Mouse (Mus musculus) adrenal gland, adult (tissue): ENCODE measurements around the gene Tulp2.
"Not testable (repeated sequence)": the region's sequence is repeated elsewhere in the genome, so short reads cannot be mapped to it uniquely, and the experiment has no call there.

Experiments
- DNase-seq, 2 experiments: peaks; one replicate each; pipeline ENCODE4 v3.0.0; 2022 to 2023; ENCODE audit warnings: low spot score in 1 of 2; ENCODE audit not compliant: inconsistent age in 2 of 2

The Tulp2 gene

DNA sequence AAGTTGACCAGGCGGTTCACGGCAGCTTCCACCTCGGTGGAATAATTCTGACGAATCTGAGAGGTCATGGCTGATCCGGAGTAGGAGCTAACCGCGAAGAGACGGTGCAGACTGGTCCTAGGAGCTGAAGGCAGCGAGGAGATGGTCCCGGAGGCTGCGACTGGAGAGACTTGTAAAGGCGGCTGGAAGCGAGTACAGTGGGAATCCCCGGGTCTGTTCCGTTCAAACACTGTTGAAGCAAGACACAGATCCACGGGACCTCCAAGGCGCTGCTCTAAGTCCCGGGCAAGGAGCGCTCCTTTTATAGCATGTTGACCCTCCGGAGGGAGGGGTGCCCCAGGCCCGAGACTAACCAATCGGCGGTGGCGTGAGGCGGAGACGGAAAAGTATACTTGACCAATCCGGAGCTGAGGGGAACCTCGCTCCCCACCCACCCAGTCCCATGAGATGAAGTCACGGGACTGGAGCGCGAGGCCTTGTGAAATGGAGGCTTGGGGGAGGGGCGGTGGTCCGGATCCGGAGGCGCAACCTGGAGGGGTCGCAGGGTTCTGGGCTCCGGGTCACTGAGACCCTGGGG, 22.0 kb upstream of the Tulp2 start, which contains the start of gene Ftl1:
Ftl1 (minus strand) TSS at position 321 of the 577 bp plus-strand sequence.
- DNase-seq: peak; percentile 98 to 99

DNA sequence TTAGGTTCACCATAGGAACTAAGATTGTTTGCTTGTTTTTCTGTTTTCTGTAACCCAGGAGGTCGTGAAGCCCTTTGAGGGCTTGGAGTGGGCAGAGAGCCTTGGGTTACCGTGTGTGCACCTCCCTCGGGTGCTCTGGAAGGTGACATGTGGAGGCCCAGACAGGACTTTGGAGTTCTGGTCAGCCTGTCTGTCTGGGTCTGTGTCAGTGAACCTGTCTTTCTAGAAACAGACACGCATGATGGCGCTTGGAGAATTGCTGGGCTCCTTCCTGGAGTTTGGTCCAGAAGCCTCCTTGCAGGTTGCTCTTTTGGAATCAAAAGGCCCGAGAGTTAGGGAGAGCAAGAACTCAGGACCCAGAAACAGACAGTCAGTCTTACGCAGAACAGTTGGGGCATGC, 21.3 kb upstream of the Tulp2 start:
- no peak for DNase-seq

DNA sequence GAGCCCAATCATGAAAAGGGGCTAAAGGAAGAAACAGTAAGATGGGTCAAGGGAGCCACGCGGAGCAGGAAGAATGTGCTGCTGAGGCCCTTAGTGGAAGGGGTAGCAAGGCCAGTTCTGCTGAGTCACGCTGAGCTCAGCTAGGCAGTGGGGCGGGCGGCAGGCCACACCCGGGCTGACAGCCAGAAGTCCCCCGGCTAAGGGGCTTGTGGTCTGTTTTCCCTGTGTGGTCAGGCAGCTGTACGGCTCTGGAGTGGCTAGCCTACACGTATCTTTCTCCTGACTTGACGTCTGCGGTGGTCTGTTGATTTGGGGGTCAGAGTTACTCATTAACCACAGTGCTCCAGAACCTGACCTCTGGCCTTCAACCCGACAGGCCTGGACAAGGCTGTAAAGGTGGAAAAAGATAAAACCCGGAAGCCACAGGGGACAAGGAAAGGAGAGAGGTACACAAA, 20.8 kb upstream of the Tulp2 start:
- peak; percentile 89 to 95 for DNase-seq

DNA sequence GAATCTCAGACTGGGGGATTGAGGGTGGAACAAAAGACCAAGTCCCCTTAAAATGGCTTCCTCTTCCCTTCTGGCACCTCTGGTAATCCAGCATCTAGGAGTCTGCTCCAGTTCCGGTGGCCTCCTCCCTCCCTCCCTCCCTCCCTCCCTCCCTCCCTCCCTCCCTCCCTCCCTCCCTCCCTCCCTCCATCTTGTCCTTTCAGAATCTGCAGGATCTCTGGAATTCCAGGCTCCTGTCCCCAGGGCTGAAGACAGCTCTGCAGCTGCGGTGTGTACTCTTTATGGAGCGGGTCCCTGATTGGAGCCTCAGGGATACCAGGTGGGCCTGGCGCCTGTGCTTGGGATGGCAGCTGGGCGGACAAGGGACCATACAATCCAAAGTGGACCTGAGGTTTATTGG, 20.4 kb upstream of the Tulp2 start:
- peak; percentile 45 to 71 for DNase-seq

DNA sequence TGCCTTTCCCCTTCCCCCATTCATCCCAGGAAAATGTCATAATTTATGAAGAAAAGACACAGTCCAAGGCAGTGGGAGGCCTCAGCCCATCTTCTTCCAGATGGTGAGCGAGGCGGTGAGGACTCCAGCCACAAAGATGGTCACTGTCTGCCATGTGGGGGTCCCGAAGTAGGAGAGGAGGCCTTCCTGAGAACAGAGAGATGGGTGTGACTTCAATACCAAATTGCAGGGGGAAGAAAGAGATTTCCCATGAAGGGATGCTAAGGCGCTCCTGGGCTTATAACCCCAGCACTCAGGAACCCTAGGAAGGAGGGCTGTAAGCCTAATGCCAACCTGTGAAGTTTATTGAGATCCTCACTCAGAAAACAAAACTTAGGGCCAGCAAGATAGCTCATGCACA, 19.9 kb upstream of the Tulp2 start:
- no peak for DNase-seq

DNA sequence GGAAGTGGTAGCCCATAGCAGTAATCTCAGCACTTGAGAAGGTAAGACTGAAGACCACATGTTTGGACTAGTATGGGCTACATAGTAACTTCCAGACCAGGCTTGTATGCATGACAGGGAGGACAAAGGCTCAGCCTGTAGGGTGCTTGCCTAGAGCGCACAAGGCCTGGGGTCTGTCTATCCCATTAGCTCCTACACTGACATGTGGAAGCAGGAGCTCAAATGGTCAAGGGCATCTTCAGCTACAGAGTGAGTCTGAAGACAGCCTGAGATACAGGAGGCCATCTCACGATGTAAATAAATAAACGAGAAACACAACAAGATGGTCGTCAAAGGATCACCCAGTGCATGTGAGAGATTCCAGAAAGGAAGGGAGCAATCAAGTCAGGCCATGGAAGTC, 19.4 kb upstream of the Tulp2 start:
- DNase-seq: no peak

DNA sequence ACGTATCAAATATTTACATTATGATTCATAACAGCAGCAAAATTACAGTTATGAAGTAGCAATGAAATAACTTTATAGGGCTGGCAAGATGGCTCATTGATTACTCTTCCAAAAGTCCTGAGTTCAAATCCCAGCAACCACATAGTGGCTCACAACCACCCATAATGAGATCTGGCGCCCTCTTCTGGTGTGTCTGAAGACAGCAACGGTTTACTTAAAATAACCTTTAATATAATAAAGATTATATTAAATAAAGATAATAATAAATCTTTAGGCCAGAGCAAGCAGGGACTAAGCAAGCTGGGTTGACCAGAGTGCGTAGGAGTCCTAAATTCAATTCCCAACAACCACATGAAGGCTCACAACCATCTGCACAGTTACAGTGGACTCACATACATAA, 18.8 kb upstream of the Tulp2 start:
- DNase-seq: not testable (repeated sequence)

DNA sequence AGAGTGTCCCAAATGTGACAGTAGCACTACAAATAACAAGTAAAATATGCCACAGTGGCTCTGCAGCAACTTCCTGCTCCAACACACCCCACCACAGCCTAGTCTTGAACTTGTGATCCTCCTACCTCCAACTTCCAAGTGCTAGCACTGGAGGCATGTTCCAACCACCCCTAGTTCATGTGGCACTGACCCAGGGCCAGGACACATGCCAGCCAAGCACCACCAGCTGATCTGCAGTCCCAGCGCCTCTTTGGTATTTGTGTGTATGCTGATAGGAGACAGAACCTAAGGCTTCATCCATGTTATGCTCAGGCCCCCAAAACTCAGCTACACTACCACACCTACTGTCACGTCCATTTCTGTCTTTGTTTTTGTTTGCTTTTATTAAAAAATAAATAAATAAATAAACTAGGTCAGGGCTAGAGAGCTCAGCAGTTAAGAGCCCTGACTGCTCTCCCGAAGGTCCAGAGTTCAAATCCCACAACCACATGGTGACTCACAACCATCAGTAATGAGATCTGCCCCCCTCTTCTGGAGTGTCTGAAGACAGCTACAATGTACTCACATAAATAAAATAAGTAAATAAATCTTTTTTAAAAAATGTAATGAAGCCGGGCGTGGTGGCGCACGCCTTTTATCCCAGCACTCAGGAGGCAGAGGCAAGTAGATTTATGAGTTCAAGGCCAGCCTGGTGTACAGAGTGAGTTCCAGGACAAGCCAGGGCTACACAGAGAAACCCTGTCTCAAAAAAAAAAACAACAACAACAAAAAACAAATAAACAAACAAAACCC, 17.5 kb upstream of the Tulp2 start:
- DNase-seq: peak; percentile 36 to 59

DNA sequence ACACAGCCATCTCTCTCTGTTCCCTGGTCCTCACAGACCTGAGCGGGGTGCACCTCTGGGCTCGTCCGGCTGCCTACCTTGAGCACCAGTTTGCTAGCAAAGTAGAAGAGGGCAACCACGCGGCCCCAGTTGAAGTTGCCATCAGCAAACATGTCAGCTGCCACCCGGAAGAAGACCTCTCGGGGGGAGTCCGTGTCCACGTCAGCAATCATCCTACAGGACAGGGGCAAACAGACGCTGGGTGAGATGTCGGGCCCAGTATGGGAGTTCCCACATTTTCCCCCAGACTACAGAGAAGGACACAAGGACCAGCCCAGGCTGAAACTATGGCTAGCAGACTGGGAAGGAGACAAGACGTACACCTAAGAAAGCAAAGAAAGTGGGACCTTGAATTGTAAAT, 16.6 kb upstream of the Tulp2 start:
- peak in 1 of 2 experiments; percentile 30 for DNase-seq

DNA sequence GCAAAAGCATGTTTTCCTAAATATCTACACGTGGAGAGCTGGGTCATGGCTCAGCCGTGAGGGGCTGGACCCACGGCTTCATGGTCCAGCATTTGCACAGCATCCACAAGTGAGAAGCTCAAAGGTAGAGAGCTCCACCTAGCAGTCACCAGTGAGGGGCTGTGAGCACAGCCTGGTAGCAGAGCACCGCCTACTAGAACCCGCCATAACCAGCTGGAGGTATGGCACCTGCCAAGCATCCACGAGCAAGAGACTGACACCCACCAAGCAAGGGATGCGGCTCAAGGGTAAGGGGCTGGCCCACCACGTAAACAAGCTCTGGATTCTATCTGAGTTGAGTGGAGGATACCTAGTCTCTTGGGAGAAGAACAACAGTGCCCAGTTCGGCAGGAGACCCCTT, 16.1 kb upstream of the Tulp2 start:
- DNase-seq: peak; percentile 42 to 55

DNA sequence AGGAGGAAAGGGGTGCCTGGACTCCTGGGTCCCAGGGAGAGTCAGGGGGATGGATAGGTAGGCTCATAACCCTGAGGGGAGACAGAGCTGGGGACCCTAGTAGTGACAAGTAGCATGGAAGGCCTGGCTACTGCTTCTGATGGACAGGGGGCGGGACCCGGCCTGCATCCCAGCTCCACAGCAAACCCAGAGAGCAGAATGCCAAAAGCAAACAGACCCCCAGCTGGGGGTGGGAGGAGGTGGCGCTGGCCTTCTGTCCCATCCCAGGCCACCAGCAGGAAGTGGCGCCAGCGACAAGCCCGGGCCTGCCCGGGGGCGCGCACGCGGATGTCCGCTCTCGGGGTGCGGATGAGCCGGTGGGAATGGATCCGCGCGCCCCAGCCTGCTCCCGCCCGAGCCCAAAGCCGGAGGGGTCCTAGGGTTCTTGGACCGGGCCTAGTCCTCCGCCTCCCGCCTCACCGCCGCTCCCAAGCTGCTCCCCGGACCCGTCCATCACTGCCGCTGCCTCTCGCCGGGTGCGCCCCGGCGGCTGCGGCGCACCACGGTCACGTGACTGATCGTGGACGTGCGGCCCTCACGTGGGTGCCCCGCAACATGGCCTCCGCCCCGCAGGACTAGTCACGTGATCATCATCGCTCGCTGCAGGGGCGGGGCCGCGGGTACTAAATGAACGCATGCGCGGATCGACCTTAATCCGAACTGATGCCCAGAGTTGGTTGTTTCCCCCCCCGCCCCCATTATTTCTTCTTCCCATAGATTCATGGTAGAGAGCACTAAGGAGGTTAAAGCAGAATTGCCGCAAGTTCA, 15.2 kb upstream of the Tulp2 start, which contains the start of gene Bax:
Bax (minus strand) TSS at position 616 of the 807 bp plus-strand sequence.
- DNase-seq: peak; percentile 97 to 98

DNA sequence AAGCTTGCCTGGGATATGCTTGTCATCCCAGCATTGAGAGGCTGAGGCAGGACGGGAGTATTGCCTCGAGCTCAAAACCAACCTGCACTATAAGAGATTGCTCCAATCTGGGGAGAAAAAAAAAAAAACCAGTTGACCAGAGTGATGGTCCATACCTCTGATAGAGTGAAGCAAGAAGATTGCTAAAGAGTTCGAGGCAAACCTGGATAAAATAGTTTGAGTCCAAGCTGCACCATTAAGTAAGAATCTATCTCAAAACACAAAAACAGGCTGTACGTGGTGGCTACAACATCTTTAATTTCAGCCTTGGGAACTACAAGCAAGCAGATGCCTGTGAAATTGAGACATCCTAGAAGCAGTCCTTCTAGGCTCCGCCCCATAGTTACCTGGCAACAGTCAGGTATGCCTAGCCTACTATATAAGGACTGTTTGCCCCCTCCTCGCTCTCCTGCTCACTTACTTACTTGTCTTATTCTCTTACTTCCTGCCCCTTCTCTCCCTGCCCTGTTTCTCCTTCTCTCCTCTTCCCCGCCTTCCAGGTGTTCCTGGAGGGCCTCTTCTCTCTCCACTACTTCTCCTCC, 14.5 kb upstream of the Tulp2 start:
- DNase-seq: peak in 1 of 2 experiments; percentile 34

DNA sequence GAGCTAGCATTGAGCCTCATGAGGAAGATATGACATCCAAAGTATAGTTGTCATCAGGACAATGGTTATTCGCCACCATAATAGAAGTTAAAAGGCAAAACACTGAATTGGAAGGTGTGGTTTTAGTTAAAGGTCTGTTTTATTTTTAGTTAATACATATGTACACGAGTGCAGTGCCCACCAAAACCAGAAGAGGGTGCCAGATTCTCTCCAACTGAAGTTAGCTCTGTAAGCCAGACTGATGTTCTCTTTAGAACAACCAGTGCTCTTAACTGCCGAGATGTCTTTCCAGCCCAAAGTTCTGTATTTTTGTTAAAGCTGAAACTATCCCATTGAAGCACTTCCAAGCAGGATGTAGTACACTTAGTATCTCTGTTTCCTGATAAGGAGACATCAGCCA, 10.8 kb upstream of the Tulp2 start:
- peak; percentile 68 to 90 for DNase-seq

DNA sequence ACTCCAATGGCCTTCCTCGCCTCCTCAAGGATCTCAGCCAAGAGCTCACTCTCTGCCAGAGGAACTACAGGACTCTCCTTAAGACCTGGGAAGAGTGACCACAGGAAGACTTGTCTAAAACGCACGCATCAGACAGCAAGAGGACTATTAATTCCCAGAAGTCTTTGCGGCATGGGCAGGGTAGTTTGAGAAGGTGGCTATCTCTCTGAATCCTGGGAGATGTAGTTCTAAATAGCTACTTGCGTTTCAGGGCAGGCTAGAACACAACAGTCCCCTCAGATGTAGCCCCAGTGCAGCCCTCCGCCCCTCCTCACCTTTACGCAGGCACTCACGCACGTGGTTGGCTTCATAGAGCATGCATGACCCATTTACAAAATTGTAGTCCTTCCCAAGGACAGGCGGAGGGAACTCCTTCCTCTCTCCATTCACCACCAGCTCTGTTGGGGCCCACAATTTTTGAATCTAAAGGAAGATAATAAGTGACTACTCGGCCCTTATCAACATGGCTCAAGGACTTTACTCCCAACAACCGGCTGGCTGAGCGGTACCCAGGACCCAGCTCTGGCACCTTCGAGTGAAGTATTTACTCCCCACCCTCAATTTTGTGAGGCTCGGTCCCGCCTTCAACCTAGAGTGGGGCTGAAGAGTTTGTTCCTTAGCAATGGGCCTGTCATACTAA, 6.2 kb upstream of the Tulp2 start:
- DNase-seq: peak; percentile 57 to 83

DNA sequence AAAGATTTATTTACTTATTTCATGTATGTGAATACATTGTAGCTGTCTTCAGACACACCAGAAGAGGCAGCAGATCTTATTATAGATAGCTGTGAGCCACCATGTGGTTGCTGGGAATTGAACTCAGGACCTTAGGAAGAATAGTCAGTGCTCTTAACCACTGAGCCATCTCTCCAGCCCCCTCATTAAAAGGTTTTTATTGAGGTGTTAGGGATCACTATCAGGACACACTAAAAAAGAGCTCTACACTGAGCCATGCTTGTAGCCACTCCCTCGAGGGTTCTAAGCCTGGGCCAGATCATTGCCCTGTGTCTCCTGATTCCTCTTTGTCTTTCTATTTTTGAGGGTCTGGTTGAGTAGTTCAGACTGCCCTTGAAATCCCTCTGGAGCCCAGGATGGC, 5.2 kb upstream of the Tulp2 start:
- peak in 1 of 2 experiments; percentile 5 for DNase-seq

DNA sequence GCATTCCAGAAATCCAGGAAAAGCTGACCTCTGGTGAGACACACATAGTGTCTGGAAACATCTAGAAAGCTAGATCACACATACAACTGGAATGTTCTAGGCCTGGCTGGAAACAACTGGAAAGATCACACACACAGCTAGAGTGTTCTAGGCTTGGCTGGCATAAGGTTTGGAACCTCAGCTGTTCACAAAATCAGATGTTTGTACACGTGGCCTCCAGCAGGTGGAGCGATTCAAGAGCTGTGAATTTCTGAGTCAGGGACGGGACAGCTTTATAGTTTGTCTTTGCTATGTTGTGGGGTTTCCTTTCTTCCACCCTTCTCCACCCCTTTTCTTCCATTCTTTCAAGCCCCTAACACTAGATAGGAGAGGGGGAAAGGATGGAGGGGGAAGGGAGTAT, 4.7 kb upstream of the Tulp2 start:
- peak; percentile 66 to 87 for DNase-seq

DNA sequence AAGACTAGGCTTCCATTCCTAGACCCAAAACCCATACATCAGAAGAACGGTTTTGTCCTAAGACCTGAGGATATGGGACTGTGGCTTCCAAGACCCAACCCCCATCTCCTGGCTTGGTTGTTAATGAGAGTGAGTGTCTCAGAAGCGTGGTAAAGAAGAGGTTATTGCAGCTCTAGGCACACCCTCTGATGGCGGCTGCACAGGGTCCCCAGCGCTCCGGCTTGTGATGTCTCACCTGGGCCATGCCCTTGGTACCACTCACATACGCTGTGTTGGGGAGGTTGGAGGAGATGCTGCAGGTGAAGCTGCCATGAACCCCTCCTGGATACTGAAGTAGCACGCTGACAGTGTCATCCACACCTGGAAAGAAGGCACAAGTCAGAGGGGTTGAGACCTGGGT, 2.9 kb upstream of the Tulp2 start:
- no peak for DNase-seq

DNA sequence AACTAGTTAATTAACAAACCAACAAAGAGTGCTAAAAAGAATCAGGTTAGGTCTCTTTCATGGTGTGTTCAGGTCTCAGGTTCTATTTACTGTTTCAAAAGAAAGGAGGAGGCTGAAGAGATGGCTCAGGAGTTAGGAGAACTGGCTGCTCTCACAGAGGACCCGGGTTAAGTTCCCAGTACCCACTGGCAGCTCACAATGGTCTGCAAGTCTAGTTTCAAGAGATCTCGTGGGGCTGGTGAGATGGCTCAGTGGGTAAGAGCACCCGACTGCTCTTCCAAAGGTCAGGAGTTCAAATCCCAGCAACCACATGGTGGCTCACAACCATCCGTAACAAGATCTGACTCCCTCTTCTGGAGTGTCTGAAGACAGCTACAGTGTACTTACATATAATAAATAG, 1.4 kb upstream of the Tulp2 start:
- not testable (repeated sequence) for DNase-seq

DNA sequence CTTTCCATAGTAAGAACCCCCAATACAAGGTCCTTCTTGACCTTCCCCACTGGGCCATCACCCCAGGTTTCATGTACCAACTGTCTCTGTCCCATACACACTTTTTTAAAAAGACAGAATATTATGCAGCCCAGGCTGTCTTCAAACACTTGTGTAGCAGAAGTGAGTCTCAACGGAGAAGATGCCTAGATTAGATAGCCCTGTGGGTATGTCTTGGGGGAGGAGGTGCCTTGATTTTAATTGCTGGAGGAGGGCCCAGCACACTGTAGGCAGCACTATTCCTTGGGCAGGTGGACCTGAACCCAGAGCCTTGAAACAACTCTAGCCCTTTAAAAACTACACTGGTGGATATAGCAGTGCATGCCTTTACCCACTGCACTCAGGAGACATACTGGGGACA, 489 bp downstream of the Tulp2 start:
- DNase-seq: no peak

DNA sequence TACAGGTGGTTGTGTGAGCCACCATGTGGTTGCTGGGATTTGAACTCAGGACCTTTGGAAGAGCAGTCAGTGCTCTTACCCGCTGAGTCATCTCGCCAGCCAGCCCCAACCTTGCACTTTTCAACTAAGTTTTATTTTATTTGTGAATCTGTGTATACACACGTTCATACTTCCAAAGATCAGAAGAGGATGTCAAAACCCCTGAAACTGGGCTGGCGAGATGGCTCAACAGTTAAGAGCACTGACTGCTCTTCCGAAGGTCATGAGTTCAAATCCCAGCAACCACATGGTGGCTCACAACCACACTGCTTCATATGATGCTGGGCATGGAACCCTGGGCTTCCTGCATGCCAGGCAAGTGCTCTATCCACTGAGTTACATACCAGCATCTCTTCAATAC, 3.3 kb downstream of the Tulp2 start:
- peak in 1 of 2 experiments; percentile 78 for DNase-seq

DNA sequence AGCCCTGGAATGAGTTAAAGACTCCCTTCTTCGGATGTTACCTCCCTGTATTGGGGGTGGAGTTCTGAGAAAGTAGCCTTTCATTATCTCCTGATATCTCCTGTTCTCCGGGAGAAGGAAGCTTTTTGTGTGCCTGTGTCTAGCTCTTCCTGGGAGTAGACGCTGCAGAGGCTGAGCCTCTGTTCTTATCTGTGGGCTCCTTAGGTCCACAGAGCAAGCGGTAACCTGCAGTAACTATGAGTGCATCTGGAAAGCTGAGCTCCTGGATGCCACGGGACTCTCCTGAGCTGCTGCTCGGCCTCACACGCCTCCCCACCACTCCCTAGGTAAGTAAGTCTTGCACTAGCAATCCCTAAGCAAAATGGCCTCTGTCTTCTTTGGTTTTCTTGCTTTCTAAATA, 4.5 kb downstream of the Tulp2 start:
- DNase-seq: no peak
